Mouse (Mus musculus): ENCODE measurements around the gene Actl7a.

The Actl7a gene

GRCm38 (mm10) chr4:56743363-56744195 is at the start of gene Actl7a:
Gene Actl7a (plus strand): TSS chr4:56743413.
- in situ Hi-C loops (cut with MboI; ENCODE audit: low pct_unique_long_range_greater_than_20kb in 1 of 2, low sequenced_read_pairs in 2 of 2, unreplicated experiment in 1 of 2): no loop called here

- in situ Hi-C loops (cut with MboI; ENCODE audit: low pct_unique_long_range_greater_than_20kb in 1 of 2, low sequenced_read_pairs in 2 of 2, unreplicated experiment in 1 of 2): loop anchor here in 1 of 2 experiments (25.0 kb wide), 1 partner anchor 209 kb away; no protein-coding TSS in a partner anchor
Measured at GRCm38 (mm10) chr4:56696401-56696800, 46.8 kb upstream of the Actl7a start.

GRCm38 (mm10) chr4:56698671-56699070 is 44.5 kb upstream of the Actl7a start:
- in situ Hi-C loops (cut with MboI; ENCODE audit: low pct_unique_long_range_greater_than_20kb in 1 of 2, low sequenced_read_pairs in 2 of 2, unreplicated experiment in 1 of 2): loop anchor here in 1 of 2 experiments (25.0 kb wide), 1 partner anchor 211 kb away; no protein-coding TSS in a partner anchor

GRCm38 (mm10) chr4:56702234-56702633 is 41.0 kb upstream of the Actl7a start:
- in situ Hi-C loops (cut with MboI; ENCODE audit: low pct_unique_long_range_greater_than_20kb in 1 of 2, low sequenced_read_pairs in 2 of 2, unreplicated experiment in 1 of 2): no loop called here

GRCm38 (mm10) chr4:56713155-56713554 is 30.1 kb upstream of the Actl7a start:
- in situ Hi-C loops (cut with MboI; ENCODE audit: low pct_unique_long_range_greater_than_20kb in 1 of 2, low sequenced_read_pairs in 2 of 2, unreplicated experiment in 1 of 2): no loop called here

GRCm38 (mm10) chr4:56716801-56717200 is 26.4 kb upstream of the Actl7a start:
- in situ Hi-C loops (cut with MboI; ENCODE audit: low pct_unique_long_range_greater_than_20kb in 1 of 2, low sequenced_read_pairs in 2 of 2, unreplicated experiment in 1 of 2): no loop called here

GRCm38 (mm10) chr4:56717932-56718331 is 25.3 kb upstream of the Actl7a start:
- in situ Hi-C loops (cut with MboI; ENCODE audit: low pct_unique_long_range_greater_than_20kb in 1 of 2, low sequenced_read_pairs in 2 of 2, unreplicated experiment in 1 of 2): no loop called here

- in situ Hi-C loops (cut with MboI; ENCODE audit: low pct_unique_long_range_greater_than_20kb in 1 of 2, low sequenced_read_pairs in 2 of 2, unreplicated experiment in 1 of 2): no loop called here
Measured at GRCm38 (mm10) chr4:56718573-56719442, 24.4 kb upstream of the Actl7a start.

GRCm38 (mm10) chr4:56719456-56719855 is 23.8 kb upstream of the Actl7a start:
- in situ Hi-C loops (cut with MboI; ENCODE audit: low pct_unique_long_range_greater_than_20kb in 1 of 2, low sequenced_read_pairs in 2 of 2, unreplicated experiment in 1 of 2): no loop called here

GRCm38 (mm10) chr4:56720403-56720802 is 22.8 kb upstream of the Actl7a start:
- in situ Hi-C loops (cut with MboI; ENCODE audit: low pct_unique_long_range_greater_than_20kb in 1 of 2, low sequenced_read_pairs in 2 of 2, unreplicated experiment in 1 of 2): no loop called here

- in situ Hi-C loops (cut with MboI; ENCODE audit: low pct_unique_long_range_greater_than_20kb in 1 of 2, low sequenced_read_pairs in 2 of 2, unreplicated experiment in 1 of 2): no loop called here
Measured at GRCm38 (mm10) chr4:56721469-56721868, 21.7 kb upstream of the Actl7a start.

- in situ Hi-C loops (cut with MboI; ENCODE audit: low pct_unique_long_range_greater_than_20kb in 1 of 2, low sequenced_read_pairs in 2 of 2, unreplicated experiment in 1 of 2): no loop called here
Measured at GRCm38 (mm10) chr4:56722346-56722745, 20.9 kb upstream of the Actl7a start.

GRCm38 (mm10) chr4:56723237-56723636 is 20.0 kb upstream of the Actl7a start:
- in situ Hi-C loops (cut with MboI; ENCODE audit: low pct_unique_long_range_greater_than_20kb in 1 of 2, low sequenced_read_pairs in 2 of 2, unreplicated experiment in 1 of 2): no loop called here

GRCm38 (mm10) chr4:56725839-56726238 is 17.4 kb upstream of the Actl7a start:
- in situ Hi-C loops (cut with MboI; ENCODE audit: low pct_unique_long_range_greater_than_20kb in 1 of 2, low sequenced_read_pairs in 2 of 2, unreplicated experiment in 1 of 2): no loop called here

- in situ Hi-C loops (cut with MboI; ENCODE audit: low pct_unique_long_range_greater_than_20kb in 1 of 2, low sequenced_read_pairs in 2 of 2, unreplicated experiment in 1 of 2): no loop called here
Measured at GRCm38 (mm10) chr4:56740020-56740485, 3.2 kb upstream of the Actl7a start, which contains the start of gene Gm26657. Gene Gm26657 (plus strand): TSS chr4:56740070.

- in situ Hi-C loops (cut with MboI; ENCODE audit: low pct_unique_long_range_greater_than_20kb in 1 of 2, low sequenced_read_pairs in 2 of 2, unreplicated experiment in 1 of 2): no loop called here
Measured at GRCm38 (mm10) chr4:56740611-56741010, 2.6 kb upstream of the Actl7a start.

GRCm38 (mm10) chr4:56741041-56741493 is 2.1 kb upstream of the Actl7a start, which contains the start of gene Actl7b:
Gene Actl7b (minus strand): TSS chr4:56741443.
- in situ Hi-C loops (cut with MboI; ENCODE audit: low pct_unique_long_range_greater_than_20kb in 1 of 2, low sequenced_read_pairs in 2 of 2, unreplicated experiment in 1 of 2): no loop called here

GRCm38 (mm10) chr4:56742698-56743097 is 515 bp upstream of the Actl7a start:
- in situ Hi-C loops (cut with MboI; ENCODE audit: low pct_unique_long_range_greater_than_20kb in 1 of 2, low sequenced_read_pairs in 2 of 2, unreplicated experiment in 1 of 2): no loop called here

GRCm38 (mm10) chr4:56746345-56746744 is 3.1 kb downstream of the Actl7a start:
- in situ Hi-C loops (cut with MboI; ENCODE audit: low pct_unique_long_range_greater_than_20kb in 1 of 2, low sequenced_read_pairs in 2 of 2, unreplicated experiment in 1 of 2): no loop called here

All from mouse embryonic stem cell (cell line).